Comparison of ENCODE assay signal across 8 mouse cellular contexts in the genomic region with DNA sequence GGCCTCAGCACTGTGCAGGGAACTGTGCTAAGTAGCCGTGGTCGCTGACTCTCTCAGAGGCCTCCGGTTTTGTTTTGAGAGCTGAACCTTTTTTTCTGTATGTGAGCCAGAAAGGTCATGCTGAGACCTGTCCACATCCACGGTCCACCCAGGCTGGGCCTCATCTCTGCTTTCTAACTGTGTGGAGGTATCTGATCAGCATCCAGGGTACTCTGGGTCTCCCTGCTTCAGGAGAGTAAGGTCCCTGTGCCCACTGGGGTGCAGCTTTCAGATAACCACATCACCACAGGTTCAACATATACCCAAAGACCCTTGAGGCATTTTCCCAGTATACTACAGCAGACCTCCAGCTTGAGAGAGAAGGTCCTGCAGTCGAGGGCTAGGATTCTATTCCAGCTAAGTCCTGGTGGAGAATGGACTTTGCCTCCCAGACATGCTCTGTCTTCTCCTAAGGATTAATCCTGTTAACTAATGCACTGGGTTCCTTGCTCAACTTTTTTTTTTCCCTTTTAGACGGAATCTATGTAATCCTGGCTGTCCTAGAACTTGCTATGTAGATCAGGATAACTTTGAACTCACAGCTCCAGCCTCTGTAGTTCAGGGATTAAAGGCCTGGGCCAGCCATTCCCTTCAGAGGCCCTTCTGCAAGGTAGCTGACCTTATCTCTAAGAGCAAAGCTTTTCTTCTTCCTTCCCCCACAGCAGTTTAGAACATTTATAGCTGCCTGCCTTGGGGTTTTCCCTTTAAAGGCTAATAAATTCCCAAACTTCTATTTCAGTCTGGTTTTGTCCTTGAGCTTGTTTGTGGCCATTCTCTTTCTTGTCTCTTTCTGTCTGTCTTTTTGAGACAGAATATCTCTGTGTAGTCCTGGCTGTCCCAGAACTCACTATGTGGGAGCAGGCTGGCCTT. TPM values are rescaled to one million over a fixed set of nuclear protein-coding genes. Genes with fewer than 3 reads are reported as not detected.
A peak's percentile ranks its signal among the peaks of the same experiment; 100 is the strongest.
DNase-seq lines count a peak whose midpoint lies in the region; ATAC-seq and TF ChIP-seq lines count a peak whose summit lies in the region.

No protein-coding gene starts in this region.

- 0 out of 2 replicates have a peak, but pooled peaks cover 3% of the 10 kb centered on the region for H3K36me3 ChIP-seq in lung, embryonic 16.5 days (ENCODE audit: control insufficient read depth, insufficient read depth, low read length)
- peaks cover 6% of the 10 kb centered on the region; the same call in 1 of the 2 replicates for H3K36me3 ChIP-seq in neural tube, embryonic 15.5 days

- no peaks in the 10 kb centered on the region for H3K27me3 ChIP-seq in lung, embryonic 16.5 days (ENCODE audit: control insufficient read depth, insufficient read depth, low read depth, low read length)
- no peaks in the 10 kb centered on the region for H3K27me3 ChIP-seq in neural tube, embryonic 15.5 days (replicated peaks)

- no peak for TF ChIP-seq POLR2A in embryonic fibroblast, embryonic 13.5 days (IDR thresholded peaks at IDR 0.05; ENCODE audit: low read depth, low read length)

- 11% methylated on average over 6 of the region's 6 CpGs for WGBS in lung, embryonic 16.5 days
- 14% methylated on average over 6 of the region's 6 CpGs for WGBS in neural tube, embryonic 15.5 days

- H3K9me3 ChIP-seq in lung, embryonic 16.5 days (ENCODE audit: control insufficient read depth, low read length) = no peaks in the 10 kb centered on the region
- H3K9me3 ChIP-seq in neural tube, embryonic 15.5 days (replicated peaks) = no peaks in the 10 kb centered on the region

- H3K9ac ChIP-seq in lung, embryonic 16.5 days (ENCODE audit: low read length) = peak overlapping the region; percentile 90
- peak overlapping the region; percentile 92 for H3K9ac ChIP-seq in neural tube, embryonic 15.5 days (replicated peaks)

- H3K4me3 ChIP-seq in lung, embryonic 16.5 days (ENCODE audit: low read length) = peak overlapping the region; percentile 69
- peak overlapping the region; percentile 56 for H3K4me3 ChIP-seq in embryonic fibroblast, embryonic 13.5 days (ENCODE audit: insufficient read depth, low read length)
- peak overlapping the region; percentile 71 for H3K4me3 ChIP-seq in neural tube, embryonic 15.5 days (replicated peaks)

- no peak; the same call in 1 of the 2 replicates for ATAC-seq in lung, embryonic 16.5 days (ENCODE audit: low read depth)
- peak; percentile 25 for ATAC-seq in neural tube, embryonic 15.5 days (ENCODE audit: low FRiP score)

- peak overlapping the region; percentile 84 for H3K27ac ChIP-seq in lung, embryonic 16.5 days (ENCODE audit: low read length)
- H3K27ac ChIP-seq in embryonic fibroblast, embryonic 13.5 days (ENCODE audit: insufficient read depth, low read length) = peak overlapping the region; percentile 9; the same call in 1 of the 2 replicates
- peak overlapping the region; percentile 90 for H3K27ac ChIP-seq in neural tube, embryonic 15.5 days (replicated peaks)

- intact Hi-C loops in gastrocnemius, postnatal 36 days (cut with DNase I) = no loop called here

- TF ChIP-seq CTCF in embryonic fibroblast, embryonic 13.5 days (IDR thresholded peaks at IDR 0.05; ENCODE audit: borderline replicate concordance, insufficient read depth, low read length) = no peak

- peak overlapping the region; percentile 83 for H3K4me2 ChIP-seq in lung, embryonic 16.5 days (ENCODE audit: low read depth, low read length)
- H3K4me2 ChIP-seq in neural tube, embryonic 15.5 days = peak overlapping the region; percentile 91

- H3K4me1 ChIP-seq in lung, embryonic 16.5 days (replicated peaks; ENCODE audit: control insufficient read depth, insufficient read depth, low read length) = peaks cover 12% of the 10 kb centered on the region
- H3K4me1 ChIP-seq in embryonic fibroblast, embryonic 13.5 days (ENCODE audit: control insufficient read depth, insufficient read depth, low read length) = no peaks in the 10 kb centered on the region
- H3K4me1 ChIP-seq in neural tube, embryonic 15.5 days = peaks cover 18% of the 10 kb centered on the region

- DNase-seq in lung, postnatal 10 days = no peak
- DNase-seq in kidney, postnatal 36 days = peak; percentile 34 to 49
- no peak for DNase-seq in frontal cortex, adult 2 months (ENCODE audit: extremely low spot score in 1 of 2, low spot score in 1 of 2)
- no peak for DNase-seq in ovary, postnatal 10 days (ENCODE audit: low spot score)
- DNase-seq in gastrocnemius, postnatal 36 days = no peak

RNA-seq across cellular contexts. Expression of a gene that starts 0.7 kb away (rescaled TPM):
- 32.6 and 33.4 TPM in 2 replicates for polyA plus RNA-seq in lung, embryonic 16.5 days (2015; fragmentation: Nextera tagmentation; extraction: Ambion mirVana)
- 5.9 and 11.4 TPM in 2 replicates for polyA plus RNA-seq in embryonic fibroblast, embryonic 13.5 days (2011; ENCODE audit: insufficient read length, low read depth, missing spikeins)
- 15.5 and 18.1 TPM in 2 replicates for polyA plus RNA-seq in neural tube, embryonic 15.5 days (2015; fragmentation: Nextera tagmentation; extraction: Ambion mirVana)
- polyA plus RNA-seq in frontal cortex, adult 2 months (2012; rRNA removed) = 33.6 and 39.7 TPM in 2 replicates
- 1 to 10 TPM in 1 of 2 experiments, under 1 TPM in 1; 0.39 to 1.6 TPM for total RNA-seq in gastrocnemius, postnatal 36 days (2021)

RNA-seq across cellular contexts. Expression of a gene that starts 6.6 kb away (rescaled TPM):
- 20.6 and 21.6 TPM in 2 replicates for polyA plus RNA-seq in lung, embryonic 16.5 days (2015; fragmentation: Nextera tagmentation; extraction: Ambion mirVana)
- polyA plus RNA-seq in embryonic fibroblast, embryonic 13.5 days (2011; ENCODE audit: insufficient read length, low read depth, missing spikeins) = 7.1 and 9.8 TPM in 2 replicates
- polyA plus RNA-seq in neural tube, embryonic 15.5 days (2015; fragmentation: Nextera tagmentation; extraction: Ambion mirVana) = 30.3 and 30.7 TPM in 2 replicates
- 28.8 and 34.5 TPM in 2 replicates for polyA plus RNA-seq in frontal cortex, adult 2 months (2012; rRNA removed)
- total RNA-seq in gastrocnemius, postnatal 36 days (2021) = 100 to 1,000 TPM in 1 of 2 experiments, 10 to 100 TPM in 1; 87.2 to 102 TPM

RNA-seq across cellular contexts. Expression of a gene that starts 12.9 kb away (rescaled TPM):
- 54.2 and 58.4 TPM in 2 replicates for polyA plus RNA-seq in lung, embryonic 16.5 days (2015; fragmentation: Nextera tagmentation; extraction: Ambion mirVana)
- polyA plus RNA-seq in embryonic fibroblast, embryonic 13.5 days (2011; ENCODE audit: insufficient read length, low read depth, missing spikeins) = 14.4 and 19.7 TPM in 2 replicates
- polyA plus RNA-seq in neural tube, embryonic 15.5 days (2015; fragmentation: Nextera tagmentation; extraction: Ambion mirVana) = 64.9 and 65.4 TPM in 2 replicates
- polyA plus RNA-seq in frontal cortex, adult 2 months (2012; rRNA removed) = 74.9 and 79.9 TPM in 2 replicates
- total RNA-seq in gastrocnemius, postnatal 36 days (2021) = 10 to 100 TPM; 28.9 to 32.2 TPM

RNA-seq across cellular contexts. Expression of a gene that starts 17.3 kb away (rescaled TPM):
- 18.3 and 18.6 TPM in 2 replicates for polyA plus RNA-seq in lung, embryonic 16.5 days (2015; fragmentation: Nextera tagmentation; extraction: Ambion mirVana)
- polyA plus RNA-seq in embryonic fibroblast, embryonic 13.5 days (2011; ENCODE audit: insufficient read length, low read depth, missing spikeins) = 21.0 and 29.7 TPM in 2 replicates
- 17.8 and 23.0 TPM in 2 replicates for polyA plus RNA-seq in neural tube, embryonic 15.5 days (2015; fragmentation: Nextera tagmentation; extraction: Ambion mirVana)
- polyA plus RNA-seq in frontal cortex, adult 2 months (2012; rRNA removed) = 101 and 122 TPM in 2 replicates
- 10 to 100 TPM; 63.4 to 68.4 TPM for total RNA-seq in gastrocnemius, postnatal 36 days (2021)

RNA-seq across cellular contexts. Expression of a gene that starts 18.7 kb away (rescaled TPM):
- polyA plus RNA-seq in lung, embryonic 16.5 days (2015; fragmentation: Nextera tagmentation; extraction: Ambion mirVana) = 0.43 and 0.50 TPM in 2 replicates
- polyA plus RNA-seq in embryonic fibroblast, embryonic 13.5 days (2011; ENCODE audit: insufficient read length, low read depth, missing spikeins) = 0.38 and 0.83 TPM in 2 replicates
- 0.47 and 0.52 TPM in 2 replicates for polyA plus RNA-seq in neural tube, embryonic 15.5 days (2015; fragmentation: Nextera tagmentation; extraction: Ambion mirVana)
- polyA plus RNA-seq in frontal cortex, adult 2 months (2012; rRNA removed) = 0.61 and 0.64 TPM in 2 replicates
- total RNA-seq in gastrocnemius, postnatal 36 days (2021) = under 1 TPM; 0.59 to 0.69 TPM

Comparison
In these comparisons a context has a peak if more than half of its experiments do, and no peak if none do; other contexts are left out.
1. H3K27ac ChIP-seq: peak in every context shown above with its lines; median percentile 90 in neural tube, embryonic 15.5 days; 84 in lung, embryonic 16.5 days; 9 in embryonic fibroblast, embryonic 13.5 days.
2. DNase-seq: peak in kidney, postnatal 36 days (2 of 2); none in lung, postnatal 10 days (single experiment), frontal cortex, adult 2 months (0 of 2), ovary, postnatal 10 days (single experiment) and gastrocnemius, postnatal 36 days (0 of 2).
3. Peak in every context shown above with its lines, with median percentiles within 50 percentile points of each other: H3K4me3 ChIP-seq.